Mouse (Mus musculus) cerebellum, postnatal 14 days (tissue): Measurements from ENCODE around the gene Ggta1.
"Not testable (repeated sequence)": the region's sequence is repeated elsewhere in the genome, so short reads cannot be mapped to it uniquely, and the experiment has no call there.

ENCODE experiments used
- DNase-seq, 2 experiments: peaks; one replicate each; pipeline ENCODE4 v3.0.0; 2021; ENCODE audit warnings: mixed read lengths in 2 of 2

Gene Ggta1

DNA sequence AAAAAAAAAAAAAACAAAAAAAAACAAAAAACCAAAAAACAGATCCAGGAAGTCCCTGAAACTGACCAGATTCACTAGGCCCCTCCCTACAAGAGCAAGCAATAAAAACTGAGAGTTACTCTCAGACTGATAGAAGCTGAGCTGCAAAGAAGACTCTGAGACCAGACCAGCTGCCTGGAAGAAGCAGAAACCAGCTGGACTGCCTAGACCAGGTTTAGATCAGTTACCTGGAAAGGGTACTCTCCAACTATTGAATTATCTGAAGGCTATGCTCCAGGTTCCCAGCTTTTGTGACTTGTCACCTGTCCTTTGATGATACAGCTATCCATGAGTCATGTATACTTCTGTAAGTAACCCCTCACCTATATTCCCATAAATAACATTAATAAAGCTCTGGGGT is 3.7 kb downstream of the Ggta1 start:
- no peak for DNase-seq

DNA sequence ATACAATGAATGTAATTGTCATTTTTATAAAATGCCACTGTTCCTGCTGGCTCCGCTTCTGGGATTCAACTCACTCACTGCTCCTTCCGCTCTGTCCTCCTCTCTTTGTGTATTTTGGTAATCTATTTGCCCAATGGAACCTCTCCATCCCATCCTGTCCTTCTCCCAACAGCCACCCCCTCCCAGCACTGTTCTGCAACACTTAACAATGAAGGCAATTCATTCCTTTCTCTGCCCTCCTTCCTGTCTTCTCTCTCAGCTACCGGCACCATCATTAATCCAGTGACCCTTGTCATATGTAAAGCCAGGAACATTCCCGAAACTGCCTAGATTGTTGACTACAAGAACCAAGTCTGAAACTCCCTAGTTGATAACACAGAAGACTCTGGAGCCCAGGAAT is 4.6 kb downstream of the Ggta1 start:
- no peak for DNase-seq

DNA sequence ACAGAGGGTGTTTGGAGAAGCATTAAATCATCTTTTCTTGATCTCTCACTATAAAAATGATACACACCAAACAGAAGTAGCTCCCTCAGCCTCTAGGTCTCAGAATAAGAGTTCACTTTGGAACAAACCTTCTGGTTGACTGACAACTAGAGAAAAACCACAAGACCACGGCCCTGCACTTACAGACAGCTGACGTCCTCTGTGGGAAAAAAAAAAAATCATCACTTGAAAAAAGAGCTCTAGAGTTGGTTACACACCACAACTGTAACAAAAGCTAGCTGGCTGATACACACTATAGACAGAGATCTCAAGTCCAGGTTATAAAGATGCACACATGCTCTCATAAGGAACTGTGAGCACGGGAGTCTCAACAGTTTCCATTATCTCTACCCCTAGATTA is 9.3 kb downstream of the Ggta1 start:
- no peak for DNase-seq

DNA sequence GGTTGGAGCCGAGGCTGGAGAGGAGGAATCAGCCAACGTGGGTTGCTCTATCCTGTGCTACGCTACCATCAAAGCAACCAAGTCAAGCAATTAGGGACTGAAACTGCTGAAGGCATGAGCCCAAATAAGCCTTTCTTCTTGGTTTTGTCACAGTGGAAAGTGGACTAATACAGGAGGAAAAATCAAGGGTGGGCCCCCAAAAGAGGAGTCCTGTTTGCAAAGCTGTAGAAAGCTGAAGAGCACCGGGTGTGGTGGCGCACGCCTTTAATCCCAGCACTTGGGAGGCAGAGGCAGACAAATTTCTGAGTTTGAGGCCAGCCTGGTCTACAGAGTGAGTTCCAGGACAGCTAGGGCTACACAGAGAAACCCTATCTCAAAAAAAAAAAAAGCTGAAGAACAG is 10.3 kb downstream of the Ggta1 start:
- DNase-seq, result not testable (repeated sequence)

DNA sequence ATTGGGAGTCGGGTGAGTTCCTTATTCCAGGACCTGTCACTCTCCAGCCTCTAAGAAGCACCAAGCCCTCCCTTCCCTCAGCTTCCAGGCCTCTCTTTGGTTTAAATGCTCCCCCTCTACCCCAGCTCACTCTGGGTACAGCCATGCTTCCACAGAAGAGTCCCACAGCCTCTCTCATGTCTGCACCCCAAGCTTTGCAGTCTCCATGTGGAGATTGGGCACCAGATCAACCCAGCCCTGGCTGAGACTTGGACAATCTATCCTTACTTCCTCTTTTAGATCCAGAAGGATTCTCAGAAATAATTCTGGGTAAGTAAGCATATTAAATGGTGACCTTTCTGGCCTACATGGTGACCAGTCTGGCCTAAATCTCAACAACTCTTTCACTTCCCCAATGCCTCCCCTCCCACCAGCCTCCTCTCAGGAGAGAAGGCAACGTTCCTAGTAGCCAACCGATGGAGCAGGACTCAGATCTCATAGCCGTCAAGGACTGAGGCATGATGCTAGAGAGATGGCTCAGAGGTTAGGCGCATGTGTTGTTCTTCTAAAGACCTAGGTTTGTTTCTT is 11.5 kb downstream of the Ggta1 start:
- DNase-seq, result no peak

DNA sequence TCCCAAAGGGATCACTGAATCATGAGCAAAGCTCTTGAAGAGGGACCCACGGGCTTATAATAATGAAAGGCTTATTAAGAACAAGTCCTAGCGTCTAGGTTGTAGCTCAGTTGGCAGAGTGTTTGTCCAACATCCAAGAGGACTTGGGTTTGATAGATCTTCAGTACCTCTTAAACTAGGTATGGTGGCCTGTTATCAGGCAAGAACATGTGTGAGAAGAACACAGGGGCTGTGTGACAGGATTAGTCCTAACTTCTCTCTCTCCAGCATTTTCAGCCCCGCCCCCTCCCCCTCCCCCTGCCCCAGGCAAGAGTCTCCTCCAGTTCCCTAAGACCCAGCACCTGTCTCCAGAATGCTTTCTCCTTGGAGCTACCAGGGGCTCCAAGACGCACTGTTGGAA is 12.2 kb downstream of the Ggta1 start:
- no peak for DNase-seq

DNA sequence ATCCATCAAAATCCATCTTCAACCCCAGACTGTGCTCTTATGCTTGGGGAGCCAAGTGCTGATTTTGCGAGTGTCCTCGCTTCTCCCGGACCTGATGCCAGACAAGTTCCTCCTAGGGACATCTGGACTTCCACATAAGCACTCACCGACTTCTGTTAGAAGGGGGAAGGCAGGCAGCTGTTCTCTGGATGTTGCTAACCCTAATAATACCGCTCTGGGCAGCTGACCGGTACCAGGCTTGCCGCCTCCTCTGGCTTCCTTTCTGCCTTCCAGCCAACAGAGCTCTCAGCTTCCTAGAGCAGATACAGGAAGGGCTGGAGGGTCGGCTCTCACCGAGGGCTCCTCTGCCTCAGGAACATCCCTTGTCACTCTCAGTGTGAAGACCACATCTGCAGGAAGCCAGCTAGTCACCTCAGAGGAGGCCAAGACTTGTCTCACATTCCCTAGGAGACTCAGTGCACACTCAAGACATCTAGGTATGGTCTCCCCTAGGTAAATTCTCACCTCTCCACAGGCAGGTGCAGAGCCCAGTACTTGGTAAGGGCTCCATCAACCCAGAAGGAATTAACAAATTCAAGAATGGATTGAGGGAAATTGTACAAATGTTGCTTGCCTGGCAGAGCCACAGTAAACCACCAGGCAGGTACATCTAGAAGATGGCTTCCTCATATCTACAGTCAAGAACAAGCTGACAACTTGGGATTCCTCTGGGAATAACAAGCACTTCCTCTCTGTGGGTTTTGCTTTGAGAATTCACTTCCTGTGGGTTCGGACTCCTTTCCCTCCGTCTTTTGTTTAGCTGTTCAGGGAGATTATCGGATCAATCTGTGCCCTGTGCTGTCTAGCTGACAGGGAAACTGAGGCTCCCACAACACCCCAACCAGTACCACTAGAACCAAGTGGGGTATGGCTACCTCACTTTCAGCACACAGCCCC is 13.1 kb downstream of the Ggta1 start:
- DNase-seq, result no peak

DNA sequence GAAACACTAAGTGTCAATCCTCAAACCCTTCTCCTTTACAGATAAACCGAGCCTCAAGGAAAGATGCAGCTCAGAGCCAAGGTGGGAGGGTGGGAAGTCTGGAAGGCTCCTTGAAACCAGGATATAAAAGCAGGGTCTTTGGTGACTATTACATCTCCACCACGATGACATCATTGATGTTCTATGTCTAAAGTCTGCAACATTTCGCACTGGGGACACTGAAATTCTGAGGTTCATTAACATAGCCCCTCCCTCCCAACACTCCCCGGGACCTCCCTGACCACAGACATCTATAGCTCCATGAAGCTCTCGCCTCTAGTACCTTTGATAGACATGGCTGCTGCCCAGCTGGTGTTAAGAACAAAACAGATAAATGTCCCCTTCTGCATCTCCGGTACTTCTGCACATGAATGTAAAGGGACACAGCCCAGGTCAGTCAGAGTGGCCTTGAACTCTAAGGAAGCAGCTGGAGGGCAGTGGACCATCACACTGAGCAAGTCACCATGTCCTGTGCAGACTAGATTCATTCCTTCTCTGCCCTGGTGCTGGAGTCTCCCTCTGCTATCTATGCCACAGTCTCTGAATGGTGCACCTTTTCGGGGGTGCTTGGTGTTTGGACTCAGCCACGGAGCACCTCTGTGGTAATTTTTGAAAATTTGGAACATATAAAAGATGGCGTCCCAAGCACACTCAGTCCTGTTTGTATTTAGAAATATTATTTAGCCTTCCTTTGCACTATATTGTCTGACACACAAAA is 13.9 kb downstream of the Ggta1 start:
- no peak for DNase-seq

DNA sequence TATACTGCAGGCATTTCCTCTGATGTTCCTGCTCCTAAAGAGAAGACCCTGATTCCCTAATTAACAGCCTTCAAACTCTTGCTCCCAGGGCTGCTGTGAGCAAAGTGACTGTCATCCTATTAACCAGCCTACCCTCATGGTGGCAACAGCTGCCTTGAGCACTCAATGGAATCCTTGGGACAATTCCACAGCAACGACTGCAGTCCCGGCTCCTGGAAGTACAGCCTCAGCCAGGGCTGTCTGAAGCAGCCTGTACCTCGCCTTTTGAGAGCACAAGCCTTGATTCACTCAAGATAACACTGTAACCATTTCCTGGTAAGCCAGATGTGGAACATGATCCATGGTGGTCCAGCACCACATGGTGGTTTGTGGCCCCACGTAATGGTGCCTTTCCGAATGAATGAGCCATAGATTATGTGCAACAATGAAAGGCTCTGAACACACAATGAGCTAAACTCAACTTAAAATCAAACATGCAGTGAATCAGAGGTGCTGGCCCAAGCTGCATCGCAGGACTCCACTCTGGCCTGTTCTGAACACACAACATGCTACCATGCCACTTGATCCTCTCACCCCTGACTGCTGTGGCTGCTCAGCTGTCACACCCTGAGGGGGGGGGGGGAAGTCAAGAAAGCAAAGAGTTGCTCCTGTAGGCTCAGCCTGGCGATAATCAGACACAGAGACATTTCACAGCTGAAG is 14.7 kb downstream of the Ggta1 start:
- DNase-seq, result no peak

DNA sequence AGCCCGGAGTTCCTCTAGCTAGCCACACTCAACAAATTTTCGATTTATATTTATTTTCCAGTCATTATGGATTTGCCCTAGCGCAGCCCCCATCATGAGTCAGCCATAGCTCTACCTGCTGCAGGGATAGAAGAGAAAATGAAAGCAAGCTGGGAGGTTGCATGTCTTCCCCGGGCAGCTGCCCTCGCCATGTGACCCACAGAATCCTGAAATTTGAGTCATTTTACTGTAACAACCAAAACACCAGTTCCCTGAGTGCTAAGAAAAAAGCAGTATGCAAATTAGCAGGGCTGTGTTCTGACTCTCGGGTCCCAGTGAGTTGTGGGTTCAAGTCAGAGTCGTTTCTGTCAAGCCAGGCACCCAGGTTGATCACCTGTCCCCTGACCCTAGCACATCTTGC is 15.6 kb downstream of the Ggta1 start:
- DNase-seq, result no peak

DNA sequence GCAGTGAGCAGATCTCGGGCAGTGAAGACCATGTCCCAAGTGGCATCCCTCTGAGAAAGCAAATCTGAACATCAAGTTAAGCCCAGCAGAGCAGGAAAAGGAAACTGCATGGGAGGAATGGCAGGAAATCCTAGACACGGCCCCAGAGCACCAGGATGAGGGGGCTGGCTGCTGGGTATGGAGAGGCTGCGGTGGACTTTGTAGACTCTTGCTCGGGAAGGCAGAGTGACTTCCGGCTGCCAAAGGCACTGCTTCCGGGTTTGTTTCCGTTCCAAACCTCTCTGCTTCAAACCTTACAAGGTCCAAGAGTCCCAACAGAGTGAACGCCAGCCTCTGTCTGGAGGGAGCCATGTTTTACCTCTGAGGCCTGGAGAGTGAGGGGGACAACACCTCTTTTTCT is 16.2 kb downstream of the Ggta1 start:
- DNase-seq, result no peak

DNA sequence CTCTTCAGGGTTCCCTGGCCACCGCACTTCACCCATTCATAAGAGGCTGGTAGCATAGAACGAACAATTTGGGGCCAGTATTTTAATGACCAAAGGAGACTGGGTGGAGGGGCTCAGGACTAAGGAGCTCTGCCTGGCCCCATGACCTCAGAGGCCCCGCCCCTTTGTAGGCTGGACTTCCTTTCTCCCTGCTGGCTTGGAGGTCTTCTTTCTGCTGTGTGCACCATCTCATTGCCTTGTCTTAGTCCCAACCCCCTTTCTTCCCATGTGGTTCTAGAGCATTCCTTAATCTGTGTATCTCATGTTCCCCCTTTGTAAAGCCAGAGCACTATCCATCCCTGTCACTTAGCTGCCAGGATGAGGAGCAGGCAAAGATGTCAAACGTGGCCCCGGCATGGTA is 16.7 kb downstream of the Ggta1 start:
- no peak for DNase-seq

DNA sequence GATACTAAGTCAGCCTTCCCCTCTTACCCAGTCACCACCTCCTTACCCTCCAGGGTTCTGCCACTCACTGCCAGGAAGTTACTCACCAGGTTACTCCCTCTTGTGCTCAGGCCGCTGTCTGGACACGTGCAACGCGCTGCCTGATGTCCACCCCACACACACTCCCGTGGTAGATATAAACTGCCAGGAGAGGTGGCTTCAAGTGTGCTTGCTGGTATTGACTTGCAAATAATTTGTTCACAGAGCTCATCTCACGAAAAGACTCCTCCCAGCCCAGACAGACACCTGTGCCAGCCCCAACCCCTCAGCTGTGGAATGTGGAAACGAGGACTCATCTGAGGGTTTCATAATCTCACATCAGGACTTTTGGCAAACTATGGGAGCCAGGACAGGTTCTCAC is 17.4 kb downstream of the Ggta1 start:
- no peak for DNase-seq

DNA sequence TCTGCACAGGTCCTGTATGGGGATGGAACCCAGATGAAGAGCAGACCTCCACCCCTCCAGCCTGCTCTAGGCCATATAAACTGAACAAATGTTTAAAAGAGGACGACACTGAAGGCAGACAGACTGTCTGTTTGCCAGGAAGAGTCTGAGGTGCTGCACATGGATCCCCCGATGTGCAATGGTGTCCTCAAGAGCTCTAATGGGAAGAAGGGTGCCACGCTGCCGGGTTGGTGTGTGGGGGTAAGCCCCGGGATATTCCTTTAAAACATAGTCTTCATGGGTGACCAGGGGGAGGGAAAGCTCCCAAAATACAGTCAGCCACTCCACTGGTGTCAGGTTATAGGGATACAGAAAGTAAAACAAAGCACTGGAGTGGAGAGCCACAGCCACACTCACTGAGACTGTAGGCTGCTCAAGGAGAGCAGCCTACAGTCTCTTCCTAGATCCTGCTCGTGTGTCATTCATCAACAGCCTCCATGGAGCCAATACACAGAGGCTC is 18.2 kb downstream of the Ggta1 start:
- no peak for DNase-seq

DNA sequence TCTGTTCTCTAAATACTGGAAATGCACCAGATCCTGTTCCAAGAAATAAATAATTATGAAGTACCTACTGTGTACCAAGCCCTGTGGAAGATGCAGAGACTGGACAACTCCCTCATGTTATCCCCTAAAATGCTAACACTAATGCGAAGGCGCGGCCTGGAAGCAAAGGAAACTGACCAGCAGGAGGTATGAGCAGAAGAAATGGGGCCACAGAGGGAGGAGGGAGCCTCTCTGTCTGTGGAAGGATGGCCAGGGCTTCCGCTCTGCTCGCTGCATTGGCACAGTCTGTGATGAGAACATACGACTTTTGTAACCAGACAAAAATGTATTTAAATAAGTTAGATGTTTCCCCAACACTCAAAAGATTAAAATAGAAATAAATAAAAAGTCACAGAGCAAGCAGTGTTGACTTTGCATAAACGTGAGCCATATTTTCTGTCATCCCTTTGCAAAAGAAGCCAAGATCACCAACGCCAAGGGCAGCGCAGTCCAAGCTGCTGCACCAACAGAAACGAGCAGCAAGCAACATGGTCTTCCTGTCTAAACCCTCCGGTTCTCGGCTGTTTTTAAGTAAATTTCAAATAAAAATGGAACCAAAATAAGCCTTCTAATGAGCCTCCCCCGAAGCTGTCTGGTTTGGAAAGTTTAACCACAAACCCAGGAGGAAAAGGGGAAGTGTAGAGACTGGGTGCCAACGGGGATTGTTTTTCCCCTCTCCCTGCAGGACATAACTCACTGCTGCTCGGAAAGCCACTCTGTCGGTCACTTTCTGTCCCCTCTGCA is 18.9 kb downstream of the Ggta1 start:
- peak; percentile 38 to 43 for DNase-seq

DNA sequence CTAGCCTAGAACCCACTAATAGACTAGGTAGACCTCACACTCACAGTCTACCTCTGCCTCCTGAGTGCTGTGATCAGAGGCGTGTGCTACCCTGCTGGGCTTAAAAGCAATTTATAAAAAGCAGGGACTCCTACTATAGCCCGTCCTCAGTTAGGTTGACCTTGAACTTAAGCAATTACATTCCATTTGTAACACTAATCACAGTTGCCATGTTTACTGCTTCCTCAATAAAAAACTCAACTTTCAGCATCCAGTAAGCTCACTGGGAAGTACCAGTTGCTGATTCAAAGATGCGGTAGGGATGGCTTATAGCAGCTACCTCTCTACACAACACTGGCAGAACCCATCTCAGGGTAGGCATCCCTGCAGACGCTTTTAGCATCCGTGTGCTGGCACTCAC is 19.7 kb downstream of the Ggta1 start:
- no peak for DNase-seq

DNA sequence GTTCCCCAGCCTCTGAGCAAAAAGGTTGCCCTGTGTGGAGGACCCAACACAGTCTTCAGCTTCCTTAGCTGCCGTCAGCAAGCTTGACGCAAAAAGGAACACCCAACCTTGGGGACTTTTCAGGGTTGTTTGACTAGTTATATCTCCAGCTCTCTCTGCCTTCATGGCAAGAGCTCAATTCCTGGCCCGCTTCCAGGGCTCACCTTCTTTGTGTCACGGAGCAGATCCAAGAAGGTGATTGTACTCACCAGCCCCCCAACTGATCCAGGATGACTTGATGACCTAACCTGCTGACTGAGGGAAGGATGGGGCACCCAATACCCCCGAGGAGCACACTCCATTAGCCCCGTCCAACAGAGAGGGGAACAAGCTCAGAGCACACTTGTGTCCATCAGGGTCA is 21.0 kb downstream of the Ggta1 start:
- peak in 1 of 2 experiments; percentile 34 for DNase-seq

DNA sequence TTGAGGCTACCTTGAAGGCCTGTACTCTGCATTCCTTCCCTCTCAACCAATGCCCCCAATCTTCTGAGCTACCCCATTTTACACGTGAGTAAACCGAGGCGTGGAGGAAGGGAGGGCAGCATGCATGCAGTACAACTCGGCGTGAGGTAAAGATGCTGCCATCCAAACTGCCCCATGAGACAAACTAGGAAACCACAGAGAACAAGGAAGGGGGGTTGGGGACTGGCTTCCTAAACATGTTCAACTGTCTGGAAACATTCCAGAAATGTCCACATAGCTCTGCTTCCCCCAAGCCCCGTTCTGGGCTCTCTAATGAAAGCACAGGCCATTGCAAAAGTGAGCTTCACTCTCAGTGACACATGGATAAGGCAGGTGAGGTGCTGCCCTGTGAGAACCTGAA is 21.6 kb downstream of the Ggta1 start:
- DNase-seq, result no peak

DNA sequence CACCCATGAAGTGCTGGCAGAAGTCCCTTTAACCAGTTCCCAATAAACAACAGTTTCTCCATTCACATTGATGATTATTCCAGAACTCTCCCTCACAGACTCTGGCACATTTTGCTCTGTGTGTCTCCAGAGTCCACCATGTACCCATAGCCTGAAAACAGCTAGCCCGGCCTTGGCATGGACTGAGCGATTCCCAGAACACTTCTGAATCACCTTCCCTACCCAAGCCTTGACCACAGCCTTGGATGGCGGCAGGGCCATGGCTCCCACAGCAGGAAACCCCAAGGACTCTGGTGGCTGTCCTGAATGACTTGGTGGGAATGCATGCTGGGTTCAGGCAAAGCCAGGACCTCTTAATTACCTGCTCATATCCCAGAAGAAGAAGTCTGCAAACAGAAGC is 22.6 kb downstream of the Ggta1 start:
- no peak for DNase-seq

DNA sequence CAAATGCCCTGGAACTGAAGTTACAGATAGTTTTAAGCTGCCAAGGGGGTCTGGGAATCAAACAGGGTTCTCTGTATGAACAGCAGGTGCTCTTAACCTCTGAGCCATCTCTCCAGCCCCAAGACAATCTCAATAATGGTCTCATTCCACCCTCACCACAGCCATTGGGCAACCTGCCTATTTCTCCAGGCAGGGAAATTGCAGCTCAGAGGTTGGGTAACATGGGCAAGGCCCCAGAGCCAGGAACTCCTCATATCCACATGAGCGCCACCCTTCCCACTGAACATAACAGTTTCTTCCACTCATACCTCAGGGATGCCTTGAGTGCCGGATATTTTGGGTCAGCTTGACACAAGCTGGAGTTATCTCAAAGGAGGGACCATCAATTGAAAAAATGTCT is 25.2 kb downstream of the Ggta1 start:
- no peak for DNase-seq

DNA sequence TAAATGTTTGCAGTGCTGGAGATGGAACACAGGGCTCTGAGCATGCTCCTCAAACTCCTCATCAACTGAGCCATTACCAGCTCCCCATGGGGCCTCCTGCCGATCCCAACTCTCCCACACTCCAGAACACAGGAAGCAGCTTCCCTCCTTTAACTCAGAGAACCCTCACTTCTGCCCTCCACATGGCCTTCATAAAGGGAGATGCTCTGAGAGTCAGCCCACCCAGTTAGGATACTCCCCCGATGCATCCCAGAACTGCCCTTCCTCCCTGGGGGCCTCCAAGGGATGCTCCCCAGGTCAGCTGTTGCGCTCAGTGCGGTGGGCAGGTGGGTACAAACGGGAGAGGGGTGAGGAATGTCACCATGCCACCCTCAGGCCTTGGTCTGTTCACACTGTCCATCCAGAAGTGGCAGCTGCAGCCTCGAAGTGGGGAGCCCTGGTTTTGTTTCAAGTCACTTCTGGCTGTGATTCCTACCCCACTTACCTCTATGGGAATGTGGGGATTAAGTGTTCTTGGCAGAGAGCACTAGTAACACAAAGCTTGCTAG is 28.4 kb downstream of the Ggta1 start:
- no peak for DNase-seq

DNA sequence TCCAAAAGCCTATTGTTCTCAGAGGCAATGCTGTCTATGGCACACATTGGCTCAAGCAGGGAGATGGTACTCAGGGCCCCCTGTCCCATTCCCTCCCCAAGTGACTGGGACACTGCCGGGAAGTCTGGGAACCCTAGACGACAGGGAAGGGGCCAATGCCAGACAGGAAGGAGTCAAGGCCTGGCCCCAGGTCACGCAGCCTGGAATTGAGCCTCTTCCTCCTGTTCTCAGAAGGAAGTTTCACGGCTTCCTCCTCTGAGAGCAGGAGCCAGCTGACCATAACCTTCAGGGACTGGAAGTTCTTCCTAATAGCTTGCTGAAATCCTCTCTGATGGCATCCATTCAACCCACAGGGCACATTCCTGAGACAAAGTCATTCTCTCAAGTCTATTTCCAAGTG is 29.6 kb downstream of the Ggta1 start:
- no peak for DNase-seq
